Mouse (Mus musculus): Measurements from ENCODE around the gene Cep97. TPM values are rescaled to one million over a fixed set of nuclear protein-coding genes. Genes with fewer than 3 reads are reported as not detected.
A peak's percentile ranks its signal among the peaks of the same experiment; 100 is the strongest.
"Not testable (repeated sequence)": the region's sequence is repeated elsewhere in the genome, so short reads cannot be mapped to it uniquely, and the experiment has no call there.

Gene Cep97
- polyA plus RNA-seq, 1 experiment from 2014 or later, result 17.8 TPM

- ATAC-seq, result no peak
- no peaks in the 10 kb centered on the region for H3K4me1 ChIP-seq (replicated peaks)
- peaks cover 15% of the 10 kb centered on the region for H3K36me3 ChIP-seq
- H3K4me2 ChIP-seq (replicated peaks), result no peak overlapping the region
- no peaks in the 10 kb centered on the region for H3K9me3 ChIP-seq
- H3K27me3 ChIP-seq, result no peaks in the 10 kb centered on the region
- no peak overlapping the region for H3K4me3 ChIP-seq (replicated peaks)
- no peak overlapping the region for H3K27ac ChIP-seq
- H3K9ac ChIP-seq (replicated peaks), result no peak overlapping the region
- WGBS, result 70% methylated on average over 4 of the region's 4 CpGs
These were observed 70.8 kb downstream of the Cep97 start for GRCm38 (mm10) chr16:55863832-55864231.

- ATAC-seq, result peak; percentile 65
- 30% methylated on average over 7 of the region's 7 CpGs for WGBS
- H3K27ac ChIP-seq, result no peak overlapping the region
- H3K4me2 ChIP-seq (replicated peaks), result no peak overlapping the region
- H3K27me3 ChIP-seq, result no peaks in the 10 kb centered on the region
- H3K4me3 ChIP-seq (replicated peaks), result no peak overlapping the region
- H3K4me1 ChIP-seq (replicated peaks), result no peaks in the 10 kb centered on the region
- H3K36me3 ChIP-seq, result peaks cover 19% of the 10 kb centered on the region
- H3K9ac ChIP-seq (replicated peaks), result no peak overlapping the region
- H3K9me3 ChIP-seq, result no peaks in the 10 kb centered on the region
These were observed 71.4 kb downstream of the Cep97 start for GRCm38 (mm10) chr16:55863149-55863815.

DNA sequence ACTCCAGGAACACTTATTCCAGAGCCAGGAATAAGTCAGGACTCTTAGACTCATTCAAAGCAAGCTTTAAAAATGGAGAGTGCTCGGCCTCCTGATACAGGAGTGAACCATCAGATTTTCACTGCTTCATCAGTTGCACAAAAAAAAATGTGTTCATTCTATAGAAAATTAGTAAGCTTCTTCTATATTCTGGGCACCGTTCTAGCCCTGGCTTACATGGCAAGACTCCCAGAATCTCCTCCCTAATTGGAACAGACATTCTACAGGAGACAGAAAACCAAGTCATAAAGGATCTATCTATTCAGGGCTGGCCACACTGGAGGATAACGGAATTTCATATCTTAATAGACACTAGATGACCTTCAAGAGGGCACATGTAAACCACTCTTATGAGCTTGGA lies 73.6 kb downstream of the Cep97 start:
- Histone ChIP-seq H3K4me2 (replicated peaks) (no peak overlapping the region), H3K4me3 (replicated peaks) (no peak overlapping the region), H3K9me3 (no peaks in the 10 kb centered on the region), H3K27me3 (no peaks in the 10 kb centered on the region), H3K9ac (replicated peaks) (no peak overlapping the region), H3K4me1 (replicated peaks) (no peaks in the 10 kb centered on the region), H3K27ac (no peak overlapping the region), H3K36me3 (peaks cover 21% of the 10 kb centered on the region)
- no peak for ATAC-seq
- 92% methylated on average over 3 of the region's 3 CpGs for WGBS

GRCm38 (mm10) chr16:55859421-55859820 lies 75.2 kb downstream of the Cep97 start:
- ATAC-seq; H3K4me3 ChIP-seq (replicated peaks); H3K27me3 ChIP-seq; H3K4me1 ChIP-seq (replicated peaks); H3K9me3 ChIP-seq; H3K9ac ChIP-seq (replicated peaks); H3K4me2 ChIP-seq (replicated peaks); H3K27ac ChIP-seq: not testable (repeated sequence)
- WGBS, result 93% methylated on average over 4 of the region's 4 CpGs
- peaks cover 15% of the 10 kb centered on the region for H3K36me3 ChIP-seq

GRCm38 (mm10) chr16:55858465-55858864 lies 76.2 kb downstream of the Cep97 start:
- no peaks in the 10 kb centered on the region for H3K27me3 ChIP-seq
- no peak overlapping the region for H3K4me2 ChIP-seq (replicated peaks)
- no peak overlapping the region for H3K27ac ChIP-seq
- H3K4me1 ChIP-seq (replicated peaks), result no peaks in the 10 kb centered on the region
- no peaks in the 10 kb centered on the region for H3K9me3 ChIP-seq
- WGBS, result 65% methylated on average over 6 of the region's 6 CpGs
- H3K4me3 ChIP-seq (replicated peaks), result no peak overlapping the region
- H3K9ac ChIP-seq (replicated peaks), result no peak overlapping the region
- peak; percentile 57; the same call in 1 of the 2 replicates for ATAC-seq
- peaks cover 15% of the 10 kb centered on the region for H3K36me3 ChIP-seq

- no peaks in the 10 kb centered on the region for H3K9me3 ChIP-seq
- no peak overlapping the region for H3K4me3 ChIP-seq (replicated peaks)
- ATAC-seq, result peak; percentile 87
- H3K9ac ChIP-seq (replicated peaks), result no peak overlapping the region
- WGBS, result 57% methylated on average over 19 of the region's 19 CpGs
- H3K27ac ChIP-seq, result no peak overlapping the region
- H3K4me1 ChIP-seq (replicated peaks), result no peaks in the 10 kb centered on the region
- no peaks in the 10 kb centered on the region for H3K27me3 ChIP-seq
- H3K4me2 ChIP-seq (replicated peaks), result no peak overlapping the region
- H3K36me3 ChIP-seq, result peaks cover 14% of the 10 kb centered on the region; the same call in 1 of the 2 replicates
These were observed 81.5 kb downstream of the Cep97 start for GRCm38 (mm10) chr16:55852943-55853727.

- H3K9me3 ChIP-seq, result no peaks in the 10 kb centered on the region
- H3K4me3 ChIP-seq (replicated peaks), result no peak overlapping the region
- H3K9ac ChIP-seq (replicated peaks), result no peak overlapping the region
- H3K27ac ChIP-seq, result no peak overlapping the region
- no peaks in the 10 kb centered on the region for H3K27me3 ChIP-seq
- H3K36me3 ChIP-seq, result peaks cover 14% of the 10 kb centered on the region; the same call in 1 of the 2 replicates
- H3K4me2 ChIP-seq (replicated peaks), result no peak overlapping the region
- no peaks in the 10 kb centered on the region for H3K4me1 ChIP-seq (replicated peaks)
- 36% methylated on average over 4 of the region's 4 CpGs for WGBS
- ATAC-seq, result peak; percentile 60; the same call in 1 of the 2 replicates
These were observed 82.1 kb downstream of the Cep97 start for GRCm38 (mm10) chr16:55852515-55852914.

GRCm38 (mm10) chr16:55850485-55850884 lies 84.2 kb downstream of the Cep97 start:
- 91% methylated on average over 3 of the region's 3 CpGs for whole genome bisulfite sequencing
- Histone ChIP-seq H3K4me1 (replicated peaks) (no peaks in the 10 kb centered on the region), H3K4me3 (replicated peaks) (no peak overlapping the region), H3K27ac (no peak overlapping the region), H3K9me3 (no peaks in the 10 kb centered on the region), H3K4me2 (replicated peaks) (no peak overlapping the region), H3K27me3 (no peaks in the 10 kb centered on the region), H3K9ac (replicated peaks) (no peak overlapping the region), H3K36me3 (peaks cover 13% of the 10 kb centered on the region; the same call in 1 of the 2 replicates)
- no peak for ATAC-seq

Other genes starting within 250 kb of the Cep97 start
- 0.89 and 0.98 TPM in 2 replicates for gene Nfkbiz, start 96.0 kb downstream of the Cep97 start, polyA plus RNA-seq (2015; fragmentation: Nextera tagmentation; extraction: Ambion mirVana)
- 1.1 and 1.5 TPM in 2 replicates for gene Nxpe3, start 39.6 kb downstream of the Cep97 start, polyA plus RNA-seq (2015; fragmentation: Nextera tagmentation; extraction: Ambion mirVana)
- 616 and 636 TPM in 2 replicates for gene Rpl24, start 31.4 kb upstream of the Cep97 start, polyA plus RNA-seq (2015; fragmentation: Nextera tagmentation; extraction: Ambion mirVana)
- 21.2 and 21.4 TPM in 2 replicates for gene Zbtb11, start 39.0 kb upstream of the Cep97 start, polyA plus RNA-seq (2015; fragmentation: Nextera tagmentation; extraction: Ambion mirVana)
- 259 and 279 TPM in 2 replicates for gene Pcnp, start 94.9 kb upstream of the Cep97 start, polyA plus RNA-seq (2015; fragmentation: Nextera tagmentation; extraction: Ambion mirVana)
- gene Trmt10c, start 103.0 kb upstream of the Cep97 start, polyA plus RNA-seq (2015; fragmentation: Nextera tagmentation; extraction: Ambion mirVana), result 23.2 and 23.8 TPM in 2 replicates
- 65.1 and 73.7 TPM in 2 replicates for gene Senp7, start 113.5 kb upstream of the Cep97 start, polyA plus RNA-seq (2015; fragmentation: Nextera tagmentation; extraction: Ambion mirVana)

Data from midbrain, embryonic 13.5 days (tissue).